In genomic region chrX:98317483-98317882, GRCm38 (mm10) we compare ENCODE assay signal across 28 mouse cellular contexts.
"Had no signal": no experiment of that assay in that cellular context is flagged by ENCODE, and none has a peak within 500 bp of the region (broad histone marks: within the 10 kb centered on the region; RNA-seq: fewer than 3 reads in every experiment).

No protein-coding gene starts in this region.

- H3K27ac ChIP-seq: limb, embryonic 10.5 days; limb, embryonic 12.5 days; limb, embryonic 13.5 days; limb, embryonic 15.5 days; liver, embryonic 12.5 days; liver, embryonic 13.5 days; liver, embryonic 14.5 days; liver, embryonic 15.5 days; lung, embryonic 15.5 days; macrophage; midbrain, embryonic 10.5 days; midbrain, embryonic 12.5 days; midbrain, embryonic 13.5 days; midbrain, embryonic 15.5 days; neural tube, embryonic 12.5 days had no signal

- H3K4me1 ChIP-seq: limb, embryonic 10.5 days; limb, embryonic 12.5 days; limb, embryonic 13.5 days; limb, embryonic 15.5 days; liver, embryonic 12.5 days; liver, embryonic 13.5 days; liver, embryonic 15.5 days; lung, embryonic 15.5 days; megakaryocyte, embryonic 14.5 days; midbrain, embryonic 10.5 days; midbrain, embryonic 12.5 days; midbrain, embryonic 13.5 days; midbrain, embryonic 15.5 days; neural tube, embryonic 12.5 days had no signal

- H3K36me3 ChIP-seq: limb, embryonic 10.5 days; limb, embryonic 12.5 days; limb, embryonic 13.5 days; limb, embryonic 15.5 days; liver, embryonic 12.5 days; liver, embryonic 13.5 days; liver, embryonic 15.5 days; lung, embryonic 15.5 days; midbrain, embryonic 10.5 days; midbrain, embryonic 12.5 days; midbrain, embryonic 13.5 days; midbrain, embryonic 15.5 days; neural tube, embryonic 12.5 days had no signal

- H3K27me3 ChIP-seq: liver, embryonic 12.5 days; liver, embryonic 13.5 days; liver, embryonic 15.5 days; lung, embryonic 15.5 days; midbrain, embryonic 12.5 days; midbrain, embryonic 13.5 days; midbrain, embryonic 15.5 days; neural tube, embryonic 12.5 days had no signal

- H3K4me3 ChIP-seq: limb, embryonic 10.5 days; limb, embryonic 12.5 days; limb, embryonic 13.5 days; limb, embryonic 15.5 days; liver, embryonic 12.5 days; liver, embryonic 13.5 days; liver, embryonic 15.5 days; lung, embryonic 15.5 days; megakaryocyte, embryonic 14.5 days; midbrain, embryonic 10.5 days; midbrain, embryonic 12.5 days; midbrain, embryonic 13.5 days; midbrain, embryonic 15.5 days; myocyte; neural tube, embryonic 12.5 days had no signal

- DNase-seq: left cerebral cortex, postnatal 4 days; liver; liver, embryonic 13.5 days; liver, postnatal 0 days; lung, adult 18-20 months; lung, adult 2 months; lung, embryonic 14.5 days; lung, postnatal 10 days; lung, postnatal 14 days; lung, postnatal 36 days; lung, postnatal 4 days; midbrain, embryonic 14.5 days had no signal
